ENCODE assay signal across 11 mouse cellular contexts in the genomic region with DNA sequence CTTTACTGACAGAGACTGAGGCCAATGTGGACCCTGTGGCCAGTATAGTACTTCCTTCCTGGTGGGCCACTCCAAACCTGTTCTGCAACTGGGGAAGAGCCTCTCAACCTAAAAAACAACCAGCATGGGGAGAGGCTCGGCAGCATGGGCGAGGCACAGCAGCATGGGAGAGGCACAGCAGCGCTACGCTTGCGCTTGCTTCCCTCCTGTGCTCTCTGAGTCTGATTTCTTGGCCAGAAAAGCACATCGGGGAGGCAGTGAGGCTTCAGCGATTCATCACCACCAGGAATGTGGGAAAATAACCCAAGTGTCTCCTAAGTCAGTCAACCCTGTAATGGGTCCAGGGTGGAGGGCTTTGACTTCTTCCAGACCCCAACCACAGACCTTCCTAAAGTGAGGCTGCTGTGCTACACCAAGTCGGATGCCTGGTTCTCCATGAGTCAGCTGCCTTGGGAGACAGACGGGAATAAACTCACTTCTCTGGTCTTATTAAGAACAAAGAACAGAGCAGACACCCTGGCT.
A peak's percentile ranks its signal among the peaks of the same experiment; 100 is the strongest.
DNase-seq lines count a peak whose midpoint lies in the region; ATAC-seq and TF ChIP-seq lines count a peak whose summit lies in the region.
"Had no signal": no experiment of that assay in that cellular context is flagged by ENCODE, and none has a peak within 500 bp of the region (broad histone marks: within the 10 kb centered on the region; RNA-seq: fewer than 3 reads in every experiment).

No protein-coding gene starts in this region.

- WGBS in forebrain, embryonic 10.5 days: 71% methylated on average over 9 of the region's 9 CpGs
- WGBS in forebrain, postnatal 0 days: 49% methylated on average over 9 of the region's 9 CpGs
- 64% methylated on average over 9 of the region's 9 CpGs for WGBS in neural tube, embryonic 12.5 days
- WGBS in liver, embryonic 15.5 days (ENCODE audit: insufficient replicate concordance): 56% methylated on average over 9 of the region's 9 CpGs

- no peak for ATAC-seq in forebrain, postnatal 0 days
- ATAC-seq in neural tube, embryonic 12.5 days (ENCODE audit: low FRiP score, low read depth): no peak
- no peak for ATAC-seq in liver, embryonic 15.5 days (ENCODE audit: insufficient read depth)

- H3K27me3 ChIP-seq in forebrain, embryonic 10.5 days (ENCODE audit: poor library complexity, severe bottlenecking): no peaks in the 10 kb centered on the region
- H3K27me3 ChIP-seq in forebrain, postnatal 0 days (ENCODE audit: insufficient read depth, low read length): no peaks in the 10 kb centered on the region; the same call in 1 of the 2 replicates
- H3K27me3 ChIP-seq in neural tube, embryonic 12.5 days (replicated peaks): no peaks in the 10 kb centered on the region
- no peaks in the 10 kb centered on the region for H3K27me3 ChIP-seq in liver, embryonic 15.5 days

- H3K9me3 ChIP-seq in forebrain, embryonic 10.5 days: no peaks in the 10 kb centered on the region
- H3K9me3 ChIP-seq in forebrain, postnatal 0 days (ENCODE audit: low read length): no peaks in the 10 kb centered on the region
- no peaks in the 10 kb centered on the region for H3K9me3 ChIP-seq in neural tube, embryonic 12.5 days
- no peaks in the 10 kb centered on the region for H3K9me3 ChIP-seq in liver, embryonic 15.5 days (replicated peaks)

- peaks cover 36% of the 10 kb centered on the region for H3K36me3 ChIP-seq in forebrain, embryonic 10.5 days (replicated peaks)
- no peaks in the 10 kb centered on the region for H3K36me3 ChIP-seq in forebrain, postnatal 0 days (ENCODE audit: insufficient read depth)
- H3K36me3 ChIP-seq in neural tube, embryonic 12.5 days: peaks cover 5% of the 10 kb centered on the region; the same call in 1 of the 2 replicates
- peaks cover 3% of the 10 kb centered on the region; the same call in 1 of the 2 replicates for H3K36me3 ChIP-seq in liver, embryonic 15.5 days (replicated peaks)

- no peak overlapping the region for H3K9ac ChIP-seq in forebrain, postnatal 0 days
- H3K9ac ChIP-seq in neural tube, embryonic 12.5 days: peak overlapping the region; percentile 38; the same call in 1 of the 2 replicates
- no peak overlapping the region for H3K9ac ChIP-seq in liver, embryonic 15.5 days

- H3K4me2 ChIP-seq in forebrain, postnatal 0 days (ENCODE audit: low read depth): no peak overlapping the region
- no peak overlapping the region for H3K4me2 ChIP-seq in neural tube, embryonic 12.5 days (replicated peaks)
- H3K4me2 ChIP-seq in liver, embryonic 15.5 days: no peak overlapping the region

- TF ChIP-seq CTCF in forebrain, postnatal 0 days (IDR thresholded peaks at IDR 0.05; ENCODE audit: low read depth): no peak

- H3K4me3 ChIP-seq in forebrain, embryonic 10.5 days: no peak overlapping the region
- H3K4me3 ChIP-seq in forebrain, postnatal 0 days (ENCODE audit: low read depth, low read length): no peak overlapping the region
- H3K4me3 ChIP-seq in neural tube, embryonic 12.5 days: no peak overlapping the region
- H3K4me3 ChIP-seq in liver, embryonic 15.5 days (replicated peaks): no peak overlapping the region

- peak overlapping the region; percentile 71 for H3K27ac ChIP-seq in forebrain, embryonic 10.5 days
- H3K27ac ChIP-seq in forebrain, postnatal 0 days (ENCODE audit: low read depth, low read length): no peak overlapping the region
- H3K27ac ChIP-seq in neural tube, embryonic 12.5 days: no peak overlapping the region
- H3K27ac ChIP-seq in liver, embryonic 15.5 days (replicated peaks): peak overlapping the region; percentile 31

- peaks cover 80% of the 10 kb centered on the region for H3K4me1 ChIP-seq in forebrain, embryonic 10.5 days
- peaks cover 10% of the 10 kb centered on the region for H3K4me1 ChIP-seq in forebrain, postnatal 0 days (ENCODE audit: insufficient read depth)
- peaks cover 69% of the 10 kb centered on the region for H3K4me1 ChIP-seq in neural tube, embryonic 12.5 days
- peaks cover 42% of the 10 kb centered on the region for H3K4me1 ChIP-seq in liver, embryonic 15.5 days (replicated peaks)

- DNase-seq in forebrain, embryonic 10.5 days (ENCODE audit: extremely low spot score, low spot score): no peak
- DNase-seq in forebrain, postnatal 0 days: no peak
- no peak for DNase-seq in neural tube, embryonic 10.5 days (ENCODE audit: extremely low spot score, low spot score)
- no peak for DNase-seq in cerebellum, adult 11-12 months
- no peak for DNase-seq in cerebellum, postnatal 10 days
- DNase-seq in urinary bladder, postnatal 36 days (ENCODE audit: low spot score in 2 of 2): no peak
- DNase-seq: adrenal gland, postnatal 10 days; cerebellum, adult 2 months; kidney, postnatal 4 days had no signal

Comparison
In these comparisons a context has a peak if more than half of its experiments do, and no peak if none do; other contexts are left out.
1. H3K27ac ChIP-seq: peak in forebrain, embryonic 10.5 days (single experiment) and liver, embryonic 15.5 days (single experiment); none in forebrain, postnatal 0 days (single experiment) and neural tube, embryonic 12.5 days (single experiment).